Mouse (Mus musculus) testis, postnatal 14 days (tissue): ENCODE data around the gene C2cd5.

Experiments
- DNase-seq: peaks from one replicate; pipeline ENCODE4 v3.0.0; 2021; ENCODE audit warnings: low spot score

C2cd5 gene

GRCm38 (mm10) chr6:143115505-143115904, 15.6 kb upstream of the C2cd5 start:
- no peak for DNase-seq

- DNase-seq: no peak
Measured at GRCm38 (mm10) chr6:143115011-143115445, 15.1 kb upstream of the C2cd5 start.

- DNase-seq: no peak
Measured at GRCm38 (mm10) chr6:143114556-143114955, 14.6 kb upstream of the C2cd5 start.

- peak; percentile 75 for DNase-seq
Measured at GRCm38 (mm10) chr6:143110371-143110770, 10.4 kb upstream of the C2cd5 start.

GRCm38 (mm10) chr6:143109622-143110218, 9.8 kb upstream of the C2cd5 start:
- no peak for DNase-seq

GRCm38 (mm10) chr6:143108031-143108430, 8.1 kb upstream of the C2cd5 start:
- DNase-seq: no peak

- DNase-seq: no peak
Measured at GRCm38 (mm10) chr6:143107611-143108010, 7.7 kb upstream of the C2cd5 start.

GRCm38 (mm10) chr6:143105766-143106165, 5.8 kb upstream of the C2cd5 start:
- DNase-seq: no peak

- no peak for DNase-seq
Measured at GRCm38 (mm10) chr6:143103981-143104680, 4.2 kb upstream of the C2cd5 start.

GRCm38 (mm10) chr6:143100478-143101115, 656 bp upstream of the C2cd5 start:
- no peak for DNase-seq

GRCm38 (mm10) chr6:143099281-143099680, 660 bp downstream of the C2cd5 start:
- no peak for DNase-seq

- no peak for DNase-seq
Measured at GRCm38 (mm10) chr6:143095126-143095525, 4.8 kb downstream of the C2cd5 start.

GRCm38 (mm10) chr6:143092856-143093255, 7.1 kb downstream of the C2cd5 start:
- DNase-seq: no peak

- no peak for DNase-seq
Measured at GRCm38 (mm10) chr6:143091076-143091475, 8.9 kb downstream of the C2cd5 start.

- DNase-seq: no peak
Measured at GRCm38 (mm10) chr6:143087332-143087731, 12.6 kb downstream of the C2cd5 start.

GRCm38 (mm10) chr6:143085898-143086297, 14.0 kb downstream of the C2cd5 start:
- no peak for DNase-seq

GRCm38 (mm10) chr6:143084314-143085025, 15.5 kb downstream of the C2cd5 start:
- DNase-seq: no peak

- no peak for DNase-seq
Measured at GRCm38 (mm10) chr6:143081479-143082106, 18.3 kb downstream of the C2cd5 start.

- no peak for DNase-seq
Measured at GRCm38 (mm10) chr6:143080774-143081173, 19.2 kb downstream of the C2cd5 start.

GRCm38 (mm10) chr6:143079126-143079525, 20.8 kb downstream of the C2cd5 start:
- DNase-seq: no peak

GRCm38 (mm10) chr6:143076461-143076860, 23.5 kb downstream of the C2cd5 start:
- no peak for DNase-seq

- no peak for DNase-seq
Measured at GRCm38 (mm10) chr6:143073914-143074313, 26.0 kb downstream of the C2cd5 start.
